Mouse (Mus musculus): ENCODE data around the gene Ercc2. TPM values are rescaled to one million over a fixed set of nuclear protein-coding genes. Genes with fewer than 3 reads are reported as not detected.

Ercc2 gene
- total RNA-seq (2014; rRNA removed) = 47.7 and 58.2 TPM in 2 replicates
- 17.9 and 21.8 TPM in 2 replicates for polyA plus RNA-seq (2015; fragmentation: Nextera tagmentation; extraction: Ambion mirVana)

DNA sequence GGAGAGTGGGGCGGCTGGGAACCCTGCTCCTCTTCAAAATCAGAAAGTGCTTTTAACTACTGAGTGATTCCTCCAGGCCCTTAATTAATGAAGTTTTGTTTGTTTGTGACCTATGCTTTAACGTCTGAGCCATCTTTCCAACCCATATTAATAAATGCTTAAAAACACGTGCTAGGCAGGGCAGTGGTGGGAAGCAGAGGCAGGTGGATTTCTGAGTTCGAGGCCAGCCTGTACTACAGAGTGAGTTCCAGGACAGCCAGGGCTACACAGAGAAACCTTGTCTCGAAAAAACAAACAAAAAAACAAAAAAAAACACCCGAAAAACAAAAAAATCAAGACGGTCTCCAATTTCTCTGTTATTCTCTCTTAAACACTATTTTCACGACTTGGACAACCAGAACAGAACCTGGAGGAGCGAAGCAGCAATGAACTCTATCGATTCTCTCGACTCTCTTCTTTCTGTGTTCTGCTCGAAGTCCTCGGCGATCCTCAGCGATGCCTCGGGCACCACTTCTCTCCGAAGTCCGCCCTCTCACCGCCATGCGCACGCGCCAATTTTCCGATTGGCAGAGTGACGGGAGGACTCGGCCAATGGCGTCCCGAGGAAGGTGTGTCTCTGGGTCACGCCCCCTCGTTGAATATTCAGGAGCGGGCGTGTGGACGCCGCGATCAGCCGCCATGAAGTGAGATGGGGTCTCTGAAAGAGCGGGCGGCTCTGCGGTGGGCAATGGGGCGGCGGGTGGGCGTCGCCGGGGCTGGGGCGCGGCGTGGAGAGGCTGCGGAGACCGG is at the start of gene Ercc2:
TSS of gene Ercc2 (plus strand) at position 634 of the 789 bp plus-strand sequence.
- 7% methylated on average over 43 of the region's 48 CpGs for WGBS
- Histone ChIP-seq H3K4me3 (ENCODE audit: low read depth, low read length) (peak within 1 kb of the TSS; percentile 81), H3K9ac (peak within 1 kb of the TSS; percentile 72), H3K36me3 (ENCODE audit: insufficient read depth) (peaks cover 22% of the 10 kb centered on the region), H3K27ac (ENCODE audit: low read depth, low read length) (peak within 1 kb of the TSS; percentile 72), H3K4me1 (ENCODE audit: insufficient read depth) (peaks cover 11% of the 10 kb centered on the region; the same call in 1 of the 2 replicates), H3K4me2 (ENCODE audit: low read depth) (peak within 1 kb of the TSS; percentile 73), H3K27me3 (ENCODE audit: insufficient read depth, low read length) (no peaks in the 10 kb centered on the region), H3K9me3 (ENCODE audit: low read length) (no peaks in the 10 kb centered on the region)
- DNase-seq (peak; percentile 100), ATAC-seq (peak; percentile 98)
- TF ChIP-seq CTCF (IDR thresholded peaks at IDR 0.05; ENCODE audit: low read depth) = no peak

- Histone ChIP-seq H3K9me3 (ENCODE audit: low read length) (no peaks in the 10 kb centered on the region), H3K9ac (peak overlapping the region; percentile 78), H3K27me3 (ENCODE audit: insufficient read depth, low read length) (no peaks in the 10 kb centered on the region), H3K27ac (ENCODE audit: low read depth, low read length) (peak overlapping the region; percentile 75), H3K4me3 (ENCODE audit: low read depth, low read length) (peak overlapping the region; percentile 67), H3K36me3 (ENCODE audit: insufficient read depth) (no peaks in the 10 kb centered on the region), H3K4me2 (ENCODE audit: low read depth) (peak overlapping the region; percentile 90), H3K4me1 (ENCODE audit: insufficient read depth) (peaks cover 5% of the 10 kb centered on the region; the same call in 1 of the 2 replicates)
- peak; percentile 85 for DNase-seq
- TF ChIP-seq CTCF (IDR thresholded peaks at IDR 0.05; ENCODE audit: low read depth) = 0 out of 2 replicates have a peak, but pooled peaks have one; percentile 6
- 2% methylated on average over 52 of the region's 52 CpGs for WGBS
- peak; percentile 85 for ATAC-seq
These were observed 49.0 kb upstream of the Ercc2 start for GRCm38 (mm10) chr7:19332709-19333352.

DNA sequence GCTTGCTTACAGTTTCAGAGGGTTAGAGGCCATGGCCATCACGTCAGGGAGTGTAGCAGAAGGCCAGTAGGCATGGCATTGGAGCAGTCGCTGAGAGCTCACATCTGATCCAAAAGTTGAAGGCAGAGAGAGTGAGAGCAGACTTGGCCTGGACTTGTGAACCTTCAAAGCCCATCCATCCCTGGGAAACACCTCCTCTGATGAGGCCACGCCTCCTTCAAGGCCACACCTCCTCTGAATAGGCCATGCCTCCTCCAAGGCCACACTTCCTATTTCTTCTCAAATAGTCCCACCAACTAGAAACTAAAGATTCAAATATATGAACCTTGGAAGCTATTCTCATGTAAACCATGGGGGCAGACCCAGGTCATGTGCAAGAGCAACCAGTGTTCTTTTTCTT is 46.2 kb upstream of the Ercc2 start:
- WGBS = 47% methylated on average over 3 of the region's 3 CpGs
- H3K4me2 ChIP-seq (ENCODE audit: low read depth) = no peak overlapping the region
- H3K4me3 ChIP-seq (ENCODE audit: low read depth, low read length) = no peak overlapping the region
- DNase-seq (no peak), ATAC-seq (no peak)
- H3K27ac ChIP-seq (ENCODE audit: low read depth, low read length) = no peak overlapping the region
- TF ChIP-seq CTCF (IDR thresholded peaks at IDR 0.05; ENCODE audit: low read depth) = no peak
- no peaks in the 10 kb centered on the region for H3K27me3 ChIP-seq (ENCODE audit: insufficient read depth, low read length)
- H3K9ac ChIP-seq = no peak overlapping the region
- no peaks in the 10 kb centered on the region for H3K9me3 ChIP-seq (ENCODE audit: low read length)
- H3K4me1 ChIP-seq (ENCODE audit: insufficient read depth) = peaks cover 5% of the 10 kb centered on the region; the same call in 1 of the 2 replicates
- no peaks in the 10 kb centered on the region for H3K36me3 ChIP-seq (ENCODE audit: insufficient read depth)

GRCm38 (mm10) chr7:19337122-19337521 is 44.7 kb upstream of the Ercc2 start:
- Histone ChIP-seq H3K4me1 (ENCODE audit: insufficient read depth) (peaks cover 9% of the 10 kb centered on the region; the same call in 1 of the 2 replicates), H3K27ac (ENCODE audit: low read depth, low read length) (no peak overlapping the region), H3K9me3 (ENCODE audit: low read length) (no peaks in the 10 kb centered on the region), H3K27me3 (ENCODE audit: insufficient read depth, low read length) (no peaks in the 10 kb centered on the region), H3K9ac (no peak overlapping the region), H3K4me3 (ENCODE audit: low read depth, low read length) (no peak overlapping the region), H3K36me3 (ENCODE audit: insufficient read depth) (no peaks in the 10 kb centered on the region), H3K4me2 (ENCODE audit: low read depth) (no peak overlapping the region)
- 68% methylated on average over 10 of the region's 10 CpGs for WGBS
- no peak for TF ChIP-seq CTCF (IDR thresholded peaks at IDR 0.05; ENCODE audit: low read depth)
- DNase-seq = no peak
- ATAC-seq = no peak

- TF ChIP-seq CTCF (IDR thresholded peaks at IDR 0.05; ENCODE audit: low read depth) = no peak
- H3K27me3 ChIP-seq (ENCODE audit: insufficient read depth, low read length) = no peaks in the 10 kb centered on the region
- DNase-seq = no peak
- no peak for ATAC-seq
- no peaks in the 10 kb centered on the region for H3K9me3 ChIP-seq (ENCODE audit: low read length)
- H3K4me1 ChIP-seq (ENCODE audit: insufficient read depth) = peaks cover 5% of the 10 kb centered on the region; the same call in 1 of the 2 replicates
- H3K9ac ChIP-seq = no peak overlapping the region
- H3K4me2 ChIP-seq (ENCODE audit: low read depth) = no peak overlapping the region
- H3K36me3 ChIP-seq (ENCODE audit: insufficient read depth) = no peaks in the 10 kb centered on the region
- H3K4me3 ChIP-seq (ENCODE audit: low read depth, low read length) = no peak overlapping the region
- 69% methylated on average over 2 of the region's 2 CpGs for WGBS
- H3K27ac ChIP-seq (ENCODE audit: low read depth, low read length) = no peak overlapping the region
These were observed 43.8 kb upstream of the Ercc2 start for GRCm38 (mm10) chr7:19338060-19338459.

- no peak overlapping the region for H3K4me2 ChIP-seq (ENCODE audit: low read depth)
- no peaks in the 10 kb centered on the region for H3K9me3 ChIP-seq (ENCODE audit: low read length)
- no peak overlapping the region for H3K9ac ChIP-seq
- no peak overlapping the region for H3K4me3 ChIP-seq (ENCODE audit: low read depth, low read length)
- H3K27me3 ChIP-seq (ENCODE audit: insufficient read depth, low read length) = no peaks in the 10 kb centered on the region
- H3K4me1 ChIP-seq (ENCODE audit: insufficient read depth) = peaks cover 5% of the 10 kb centered on the region; the same call in 1 of the 2 replicates
- no peak for TF ChIP-seq CTCF (IDR thresholded peaks at IDR 0.05; ENCODE audit: low read depth)
- DNase-seq (no peak), ATAC-seq (no peak)
- no peaks in the 10 kb centered on the region for H3K36me3 ChIP-seq (ENCODE audit: insufficient read depth)
- no peak overlapping the region for H3K27ac ChIP-seq (ENCODE audit: low read depth, low read length)
- 64% methylated on average over 7 of the region's 7 CpGs for WGBS
These were observed 43.2 kb upstream of the Ercc2 start for GRCm38 (mm10) chr7:19338596-19338995.

DNA sequence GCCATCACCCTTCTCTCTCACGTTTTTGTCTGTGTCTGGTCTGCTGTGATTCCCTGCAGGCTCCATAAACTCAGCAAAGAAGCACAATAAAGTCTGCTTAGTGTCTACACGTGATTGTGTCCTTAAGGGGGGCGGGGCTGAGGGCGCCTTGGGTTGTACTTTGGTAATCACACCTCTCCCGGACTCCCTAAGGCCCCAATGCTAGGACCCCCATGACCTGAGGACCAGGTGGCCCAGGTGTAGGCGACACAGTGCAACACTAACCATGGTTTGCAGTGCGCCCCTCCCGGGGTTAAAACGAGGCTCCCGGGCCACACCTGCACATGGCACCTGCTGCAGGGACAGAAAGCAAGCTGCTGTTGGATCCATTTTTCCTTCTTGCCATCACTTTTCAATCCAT is 40.6 kb upstream of the Ercc2 start:
- H3K4me2 ChIP-seq (ENCODE audit: low read depth) = peak overlapping the region; percentile 94
- H3K27me3 ChIP-seq (ENCODE audit: insufficient read depth, low read length) = no peaks in the 10 kb centered on the region
- peaks cover 19% of the 10 kb centered on the region for H3K4me1 ChIP-seq (ENCODE audit: insufficient read depth)
- no peaks in the 10 kb centered on the region for H3K36me3 ChIP-seq (ENCODE audit: insufficient read depth)
- H3K4me3 ChIP-seq (ENCODE audit: low read depth, low read length) = peak overlapping the region; percentile 41; the same call in 1 of the 2 replicates
- 27% methylated on average over 10 of the region's 10 CpGs for WGBS
- H3K27ac ChIP-seq (ENCODE audit: low read depth, low read length) = no peak overlapping the region
- no peaks in the 10 kb centered on the region for H3K9me3 ChIP-seq (ENCODE audit: low read length)
- H3K9ac ChIP-seq = no peak overlapping the region
- no peak for DNase-seq
- no peak for TF ChIP-seq CTCF (IDR thresholded peaks at IDR 0.05; ENCODE audit: low read depth)
- no peak for ATAC-seq
